Mouse (Mus musculus): ENCODE measurements around the gene Ccp110. TPM values are rescaled to one million over a fixed set of nuclear protein-coding genes. Genes with fewer than 3 reads are reported as not detected.
A peak's percentile ranks its signal among the peaks of the same experiment; 100 is the strongest.

The Ccp110 gene
- polyA plus RNA-seq, 1 experiment, result 7.0 TPM

DNA sequence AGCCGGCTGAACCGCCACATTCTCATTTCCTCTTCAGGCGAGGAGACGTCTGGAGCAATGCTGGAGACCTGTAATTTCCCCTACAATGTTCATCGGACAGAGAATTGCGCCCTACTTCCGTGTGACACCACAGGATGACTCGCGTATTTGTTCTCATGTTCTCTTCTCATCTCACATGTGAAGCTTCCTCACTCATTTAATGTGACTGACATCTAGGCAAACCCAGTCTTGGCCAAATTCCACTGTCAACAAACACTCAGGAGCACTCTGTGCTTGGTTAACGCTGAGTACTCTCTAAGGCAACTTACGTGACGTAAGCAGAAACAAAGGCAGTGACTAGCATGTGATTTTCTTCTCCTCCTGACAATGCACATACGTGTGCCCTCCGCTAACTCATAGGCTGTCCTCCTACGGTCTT, 9.2 kb upstream of the Ccp110 start:
- H3K4me1 ChIP-seq (ENCODE audit: control insufficient read depth, insufficient read depth, low read length), result peaks cover 39% of the 10 kb centered on the region
- H3K4me3 ChIP-seq (ENCODE audit: insufficient read depth, low read length), result peak overlapping the region; percentile 30; the same call in 1 of the 2 replicates
- TF ChIP-seq POLR2A (IDR thresholded peaks at IDR 0.05; ENCODE audit: borderline replicate concordance, low read depth, low read length), result no peak
- TF ChIP-seq CTCF (IDR thresholded peaks at IDR 0.05; ENCODE audit: low read depth, low read length), result no peak
- peak overlapping the region; percentile 33 for H3K27ac ChIP-seq (ENCODE audit: insufficient read depth, low read depth, low read length)

DNA sequence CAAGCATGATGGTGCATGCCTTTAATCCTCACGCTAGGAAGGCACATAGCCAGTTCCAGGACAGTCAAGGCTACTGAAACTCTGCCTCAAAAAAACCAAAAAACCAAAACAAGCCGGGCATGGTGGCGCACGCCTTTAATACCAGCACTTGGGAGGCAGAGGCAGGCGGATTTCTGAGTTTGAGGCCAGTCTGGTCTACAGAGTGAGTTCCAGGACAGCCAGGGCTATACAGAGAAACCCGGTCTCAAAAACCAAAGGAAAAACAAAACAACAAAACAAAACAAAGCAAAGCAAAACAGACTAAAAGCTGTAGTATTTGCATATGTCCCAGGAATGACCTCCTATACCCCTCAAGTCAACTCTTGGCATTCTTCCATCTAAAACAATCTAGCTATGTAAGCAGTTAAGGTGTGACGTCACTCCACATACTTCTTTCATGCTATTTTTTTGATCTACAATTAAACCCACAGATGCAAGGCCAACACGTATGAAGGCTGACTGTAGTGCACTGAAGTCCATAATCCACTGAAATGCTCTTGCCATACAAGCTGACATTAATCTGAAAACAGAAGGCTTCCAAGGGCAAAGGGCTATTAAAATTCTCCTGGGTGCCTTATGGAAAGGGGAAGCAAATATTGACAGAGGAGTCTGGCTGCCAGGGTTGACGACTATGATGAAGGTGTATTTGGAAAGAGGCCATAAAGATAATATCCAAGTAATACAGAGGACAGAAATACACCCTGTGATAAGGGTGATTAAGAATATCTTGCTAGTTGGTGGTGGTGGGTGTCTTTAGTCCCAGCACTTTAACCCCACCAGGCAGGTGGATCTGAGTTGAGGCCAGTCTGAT, 8.1 kb upstream of the Ccp110 start:
- peak overlapping the region; percentile 88 for H3K4me3 ChIP-seq (ENCODE audit: insufficient read depth, low read length)

DNA sequence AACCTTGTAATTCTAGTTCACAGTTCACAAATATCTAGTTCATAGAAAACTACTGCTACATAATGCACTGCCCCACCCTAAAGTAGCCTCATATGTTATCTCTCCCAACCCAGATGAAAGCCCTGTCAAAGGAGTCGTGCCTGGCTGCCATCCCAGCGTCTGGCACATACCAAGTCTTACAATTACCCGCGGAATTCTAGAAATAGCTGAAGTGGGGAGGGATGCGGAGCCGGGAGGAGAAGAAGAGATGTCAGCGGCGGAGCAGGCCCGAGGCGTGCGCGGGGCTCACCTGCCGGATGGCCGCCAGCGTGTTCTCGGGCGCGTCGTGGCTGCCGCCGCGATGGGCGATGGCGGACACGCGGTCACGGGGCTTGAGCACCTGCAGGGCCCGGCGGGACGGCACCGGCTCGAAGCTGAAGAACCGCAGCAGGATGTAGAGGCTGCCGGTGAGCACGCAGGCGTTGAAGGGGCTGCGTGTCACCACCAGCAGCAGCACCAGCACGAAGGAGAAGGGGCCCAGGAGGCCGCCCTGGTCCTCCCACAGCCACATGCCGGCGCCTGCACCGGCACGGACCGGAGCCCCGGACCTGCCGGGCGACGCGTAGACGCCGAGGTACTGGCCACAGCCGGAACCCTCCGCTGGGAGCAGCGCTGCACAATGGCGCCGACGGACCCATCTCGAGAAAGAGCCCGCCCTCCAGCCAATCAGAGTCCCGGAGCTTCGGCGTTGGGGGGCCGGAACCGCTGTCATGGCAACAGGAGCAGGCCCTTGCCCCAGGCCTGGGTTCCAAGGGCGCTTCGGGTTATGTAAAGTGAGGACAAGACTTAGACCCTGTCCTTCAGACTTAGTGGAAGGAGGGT, 7.0 kb upstream of the Ccp110 start, which contains the start of gene Gde1:
Gene Gde1 (minus strand): TSS at position 678 of the 861 bp plus-strand sequence.
- Histone ChIP-seq H3K4me3 (ENCODE audit: insufficient read depth, low read length) (peak within 1 kb of the TSS; percentile 88), H3K4me1 (ENCODE audit: control insufficient read depth, insufficient read depth, low read length) (peaks cover 23% of the 10 kb centered on the region), H3K27ac (ENCODE audit: insufficient read depth, low read depth, low read length) (no peak within 1 kb of the TSS)
- no peak for TF ChIP-seq POLR2A (IDR thresholded peaks at IDR 0.05; ENCODE audit: borderline replicate concordance, low read depth, low read length)
- no peak for TF ChIP-seq CTCF (IDR thresholded peaks at IDR 0.05; ENCODE audit: low read depth, low read length)

More for the DNA sequence above, 8.1 kb upstream of the Ccp110 start:
- TF ChIP-seq CTCF (IDR thresholded peaks at IDR 0.05; ENCODE audit: low read depth, low read length) (no peak), POLR2A (IDR thresholded peaks at IDR 0.05; ENCODE audit: borderline replicate concordance, low read depth, low read length) (no peak)
- no peak overlapping the region for H3K27ac ChIP-seq (ENCODE audit: insufficient read depth, low read depth, low read length)
- peaks cover 28% of the 10 kb centered on the region for H3K4me1 ChIP-seq (ENCODE audit: control insufficient read depth, insufficient read depth, low read length)

DNA sequence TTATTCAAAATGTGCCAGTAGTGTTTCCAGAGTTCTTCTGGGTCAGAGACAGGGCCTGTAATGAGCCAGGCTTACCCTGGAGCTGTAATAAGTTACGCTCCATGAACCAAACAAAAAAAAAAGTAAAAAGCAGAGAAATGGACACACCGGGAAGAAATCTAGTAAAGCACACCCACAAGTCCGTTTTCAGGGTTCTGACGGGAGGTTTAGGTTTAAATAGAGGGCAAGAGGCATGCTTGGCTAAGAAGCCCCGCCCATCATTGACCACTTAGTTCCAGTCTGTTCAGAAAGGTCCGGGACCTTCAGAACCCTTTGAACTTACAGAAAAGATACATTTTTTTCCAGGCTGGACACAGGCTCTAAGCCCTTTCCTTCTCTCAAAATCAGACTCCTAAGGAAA, 6.3 kb upstream of the Ccp110 start:
- H3K4me3 ChIP-seq (ENCODE audit: insufficient read depth, low read length), result peak overlapping the region; percentile 88
- H3K4me1 ChIP-seq (ENCODE audit: control insufficient read depth, insufficient read depth, low read length), result peaks cover 23% of the 10 kb centered on the region
- no peak overlapping the region for H3K27ac ChIP-seq (ENCODE audit: insufficient read depth, low read depth, low read length)
- no peak for TF ChIP-seq CTCF (IDR thresholded peaks at IDR 0.05; ENCODE audit: low read depth, low read length)
- no peak for TF ChIP-seq POLR2A (IDR thresholded peaks at IDR 0.05; ENCODE audit: borderline replicate concordance, low read depth, low read length)

DNA sequence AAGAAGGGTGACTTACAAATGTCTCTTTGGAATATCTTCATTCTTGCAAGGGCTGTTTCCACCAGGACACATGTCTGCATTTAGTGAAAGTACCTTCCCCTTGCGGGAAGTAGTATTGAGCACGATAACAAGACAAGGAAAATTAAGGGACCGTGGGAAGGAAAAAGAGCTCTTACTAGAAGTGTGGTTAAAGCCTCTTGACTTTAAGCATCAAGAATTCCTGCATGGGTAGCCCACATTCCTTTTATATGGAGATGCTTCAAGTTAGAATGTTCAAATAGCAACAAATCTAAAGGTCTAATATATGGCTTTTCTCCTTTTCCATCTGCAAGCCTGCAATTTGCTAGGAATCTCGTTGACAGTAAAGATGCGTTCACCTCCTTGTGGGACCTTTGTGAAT, 5.9 kb upstream of the Ccp110 start:
- H3K27ac ChIP-seq (ENCODE audit: insufficient read depth, low read depth, low read length), result no peak overlapping the region
- peaks cover 23% of the 10 kb centered on the region for H3K4me1 ChIP-seq (ENCODE audit: control insufficient read depth, insufficient read depth, low read length)
- H3K4me3 ChIP-seq (ENCODE audit: insufficient read depth, low read length), result no peak overlapping the region
- TF ChIP-seq CTCF (IDR thresholded peaks at IDR 0.05; ENCODE audit: low read depth, low read length) (no peak), POLR2A (IDR thresholded peaks at IDR 0.05; ENCODE audit: borderline replicate concordance, low read depth, low read length) (no peak)

DNA sequence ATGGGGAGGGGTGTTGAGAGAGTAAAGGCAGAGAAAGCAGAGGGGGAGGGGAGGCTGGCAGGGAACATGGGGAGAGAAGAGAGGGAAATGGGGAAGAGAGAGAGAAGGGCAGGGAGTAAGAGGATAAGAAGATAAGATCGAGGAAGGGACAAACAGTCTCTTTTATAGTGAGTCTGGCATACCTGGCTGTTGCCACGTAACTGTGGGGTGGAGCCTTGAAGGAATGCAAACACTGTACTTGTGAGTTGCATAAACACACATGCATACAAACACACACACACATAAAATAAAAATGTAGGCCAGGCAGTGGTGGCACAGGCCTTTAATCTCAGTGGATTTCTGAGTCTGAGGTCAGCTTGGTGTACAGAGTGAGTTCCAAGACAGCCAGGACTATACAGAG, 5.1 kb upstream of the Ccp110 start:
- peaks cover 23% of the 10 kb centered on the region for H3K4me1 ChIP-seq (ENCODE audit: control insufficient read depth, insufficient read depth, low read length)
- H3K27ac ChIP-seq (ENCODE audit: insufficient read depth, low read depth, low read length), result no peak overlapping the region
- TF ChIP-seq CTCF (IDR thresholded peaks at IDR 0.05; ENCODE audit: low read depth, low read length) (no peak), POLR2A (IDR thresholded peaks at IDR 0.05; ENCODE audit: borderline replicate concordance, low read depth, low read length) (no peak)
- no peak overlapping the region for H3K4me3 ChIP-seq (ENCODE audit: insufficient read depth, low read length)

DNA sequence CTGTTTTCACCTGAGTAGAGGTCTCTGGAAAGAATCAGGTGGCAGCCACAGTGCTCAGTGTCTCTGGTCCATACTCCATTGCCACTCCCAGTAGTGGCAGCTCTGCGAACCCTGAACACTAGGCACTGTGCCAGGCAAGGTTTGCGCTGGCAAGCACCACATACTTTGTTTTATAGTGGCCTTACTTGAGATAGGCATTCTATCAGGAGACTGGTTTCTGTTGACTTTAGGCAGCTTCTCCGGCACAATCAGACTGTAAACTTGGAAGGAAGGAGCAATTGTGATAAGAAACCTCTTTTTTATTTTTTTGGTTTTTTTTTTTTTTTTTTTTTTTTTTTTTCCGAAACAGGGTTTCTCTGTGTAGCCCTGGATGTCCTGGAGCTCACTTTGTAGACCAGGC, 4.3 kb upstream of the Ccp110 start:
- H3K4me3 ChIP-seq (ENCODE audit: insufficient read depth, low read length), result no peak overlapping the region
- H3K27ac ChIP-seq (ENCODE audit: insufficient read depth, low read depth, low read length), result no peak overlapping the region
- H3K4me1 ChIP-seq (ENCODE audit: control insufficient read depth, insufficient read depth, low read length), result peaks cover 19% of the 10 kb centered on the region
- no peak for TF ChIP-seq POLR2A (IDR thresholded peaks at IDR 0.05; ENCODE audit: borderline replicate concordance, low read depth, low read length)
- TF ChIP-seq CTCF (IDR thresholded peaks at IDR 0.05; ENCODE audit: low read depth, low read length), result no peak

DNA sequence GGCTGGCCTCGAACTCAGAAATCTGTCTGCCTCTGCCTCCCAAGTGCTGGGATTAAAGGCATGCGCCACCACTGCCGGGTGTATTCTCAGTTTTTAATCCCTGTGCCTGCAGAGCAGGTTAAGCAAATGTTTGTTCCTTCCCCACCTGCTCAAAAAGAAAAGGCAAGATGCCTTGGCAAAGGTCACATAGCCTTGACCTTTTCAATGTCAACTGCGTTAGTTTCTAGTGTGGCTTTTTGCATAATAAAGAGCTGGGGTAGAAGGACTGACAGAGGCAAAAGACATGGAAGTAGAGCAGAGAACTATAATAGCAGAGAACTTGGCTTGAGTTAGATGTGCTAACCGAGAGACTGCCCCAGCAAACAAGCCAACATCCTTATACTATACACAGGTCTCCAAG, 1.6 kb upstream of the Ccp110 start:
- no peak for TF ChIP-seq POLR2A (IDR thresholded peaks at IDR 0.05; ENCODE audit: borderline replicate concordance, low read depth, low read length)
- Histone ChIP-seq H3K4me1 (ENCODE audit: control insufficient read depth, insufficient read depth, low read length) (peaks cover 7% of the 10 kb centered on the region), H3K4me3 (ENCODE audit: insufficient read depth, low read length) (no peak overlapping the region), H3K27ac (ENCODE audit: insufficient read depth, low read depth, low read length) (no peak overlapping the region)

DNA sequence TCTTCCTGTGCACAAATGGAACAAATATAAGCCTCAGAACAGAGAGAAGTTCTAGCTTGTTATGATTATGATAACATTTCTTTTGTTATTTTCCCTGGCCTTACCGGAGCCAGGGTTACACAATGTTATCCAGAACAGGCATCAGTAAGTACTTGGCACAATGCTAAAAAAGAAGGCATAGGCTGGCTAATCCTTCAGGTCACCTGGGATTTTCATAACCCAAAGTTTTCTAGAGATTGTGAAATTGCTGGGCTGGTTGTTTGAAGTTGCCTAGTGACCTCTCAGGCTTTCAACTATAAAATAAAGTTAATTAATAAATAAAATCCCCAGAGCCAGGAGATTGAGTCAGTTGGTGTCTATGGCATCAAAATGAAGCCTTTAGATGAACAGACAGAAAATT, 2.5 kb downstream of the Ccp110 start:
- Histone ChIP-seq H3K4me1 (ENCODE audit: control insufficient read depth, insufficient read depth, low read length) (peaks cover 4% of the 10 kb centered on the region), H3K4me3 (ENCODE audit: insufficient read depth, low read length) (no peak overlapping the region), H3K27ac (ENCODE audit: insufficient read depth, low read depth, low read length) (no peak overlapping the region)
- TF ChIP-seq CTCF (IDR thresholded peaks at IDR 0.05; ENCODE audit: low read depth, low read length) (no peak), POLR2A (IDR thresholded peaks at IDR 0.05; ENCODE audit: borderline replicate concordance, low read depth, low read length) (no peak)

DNA sequence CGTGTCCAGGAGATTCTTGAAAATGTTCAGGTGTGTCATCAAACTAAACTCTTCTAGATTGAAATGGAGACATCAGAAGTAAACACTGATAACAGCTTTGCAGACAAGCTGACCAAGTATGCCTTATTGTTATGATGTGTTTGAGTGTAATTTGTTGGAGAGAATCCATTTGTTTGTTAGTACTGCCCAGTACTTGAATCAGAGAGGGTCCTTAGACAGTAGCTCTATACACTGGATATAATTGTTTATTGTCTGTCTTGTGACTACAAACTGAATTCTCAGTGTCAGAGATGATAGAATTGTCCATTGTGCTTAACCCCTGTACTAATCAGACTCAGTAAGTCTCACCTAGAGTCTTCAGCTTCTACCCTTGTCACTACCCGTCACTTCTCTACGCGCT, 5.7 kb downstream of the Ccp110 start:
- peaks cover 2% of the 10 kb centered on the region for H3K4me1 ChIP-seq (ENCODE audit: control insufficient read depth, insufficient read depth, low read length)
- TF ChIP-seq POLR2A (IDR thresholded peaks at IDR 0.05; ENCODE audit: borderline replicate concordance, low read depth, low read length) (no peak), CTCF (IDR thresholded peaks at IDR 0.05; ENCODE audit: low read depth, low read length) (no peak)

More for the DNA sequence above, 5.7 kb downstream of the Ccp110 start:
- H3K27ac ChIP-seq (ENCODE audit: insufficient read depth, low read depth, low read length), result no peak overlapping the region
- H3K4me3 ChIP-seq (ENCODE audit: insufficient read depth, low read length), result no peak overlapping the region

Measured in bone marrow macrophage, adult 2 months (primary cell).